Mouse (Mus musculus): ENCODE measurements around the gene Bsg.

The Bsg gene

GRCm38 (mm10) chr10:79673054-79673453, 31.2 kb upstream of the Bsg start:
- TF ChIP-seq GATA4 (IDR thresholded peaks at IDR 0.05; ENCODE audit: insufficient replicate concordance, low read length): no peak

- TF ChIP-seq GATA4 (IDR thresholded peaks at IDR 0.05; ENCODE audit: insufficient replicate concordance, low read length): no peak
Measured at GRCm38 (mm10) chr10:79675346-79676035, 28.8 kb upstream of the Bsg start.

DNA sequence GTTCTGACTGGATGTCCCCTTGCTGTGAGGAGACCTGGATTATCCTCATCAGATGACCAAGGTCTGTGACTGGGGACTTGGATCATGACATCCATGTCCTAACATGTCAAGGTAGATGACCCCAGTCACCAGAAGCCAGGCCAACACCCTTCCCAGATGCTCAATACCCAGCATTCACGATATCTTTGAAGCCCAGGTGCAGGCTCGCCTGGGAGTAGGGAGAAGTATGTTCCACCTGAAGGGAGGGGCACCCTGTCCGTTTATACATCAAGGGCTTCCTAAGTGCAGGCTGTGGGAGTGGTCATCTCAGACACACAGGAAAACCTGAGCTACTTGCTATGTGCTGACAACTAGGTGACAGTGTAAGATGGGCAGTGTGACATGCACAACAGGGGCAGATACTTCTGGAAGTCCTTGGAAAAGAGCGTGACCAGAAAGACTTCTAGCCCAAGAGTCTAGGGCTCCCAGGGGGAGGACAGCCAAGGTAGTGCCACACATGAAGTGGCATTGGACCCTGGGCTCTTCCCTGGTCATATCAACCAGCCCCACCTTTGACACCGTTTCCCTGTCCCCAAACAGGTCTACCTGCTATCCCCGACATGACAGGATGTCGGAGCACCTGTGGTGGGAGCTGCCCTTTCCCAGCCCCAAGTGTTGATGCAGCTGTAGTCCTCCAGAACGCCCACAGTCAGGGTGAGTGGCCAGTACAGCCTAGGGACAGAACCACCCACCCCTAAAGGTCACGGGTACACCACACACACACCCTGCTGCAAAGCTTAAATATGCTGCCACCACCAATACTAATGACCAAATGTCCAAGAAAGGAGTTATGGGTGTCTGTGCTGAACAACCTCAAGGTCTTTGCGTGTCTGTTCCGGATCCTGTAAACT, 23.4 kb upstream of the Bsg start:
- TF ChIP-seq GATA4 (IDR thresholded peaks at IDR 0.05; ENCODE audit: insufficient replicate concordance, low read length): no peak

- TF ChIP-seq GATA4 (IDR thresholded peaks at IDR 0.05; ENCODE audit: insufficient replicate concordance, low read length): peak; percentile 21; the same call in 1 of the 2 replicates
Measured at GRCm38 (mm10) chr10:79681591-79682245, 22.6 kb upstream of the Bsg start, which contains the start of gene Cdc34. Gene Cdc34, plus strand, starts transcription at chr10:79682195.

DNA sequence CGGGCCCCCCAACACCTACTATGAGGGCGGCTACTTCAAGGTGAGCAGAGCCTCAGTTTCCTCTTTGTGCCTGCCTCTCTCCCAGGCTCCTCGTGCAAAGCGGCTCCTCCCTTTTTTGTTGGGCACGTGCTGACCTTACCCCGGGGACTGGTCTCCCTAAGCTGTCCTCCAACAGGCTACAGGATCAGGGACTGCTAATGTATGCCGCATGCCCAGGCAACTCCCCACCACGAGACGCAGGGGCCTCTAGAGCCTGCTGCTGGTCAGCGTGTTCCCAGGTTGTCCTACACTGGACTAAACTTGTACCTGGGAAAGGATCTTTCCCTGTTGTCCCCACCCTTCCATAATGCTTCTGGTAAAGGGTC, 21.8 kb upstream of the Bsg start:
- no peak for TF ChIP-seq GATA4 (IDR thresholded peaks at IDR 0.05; ENCODE audit: insufficient replicate concordance, low read length)

DNA sequence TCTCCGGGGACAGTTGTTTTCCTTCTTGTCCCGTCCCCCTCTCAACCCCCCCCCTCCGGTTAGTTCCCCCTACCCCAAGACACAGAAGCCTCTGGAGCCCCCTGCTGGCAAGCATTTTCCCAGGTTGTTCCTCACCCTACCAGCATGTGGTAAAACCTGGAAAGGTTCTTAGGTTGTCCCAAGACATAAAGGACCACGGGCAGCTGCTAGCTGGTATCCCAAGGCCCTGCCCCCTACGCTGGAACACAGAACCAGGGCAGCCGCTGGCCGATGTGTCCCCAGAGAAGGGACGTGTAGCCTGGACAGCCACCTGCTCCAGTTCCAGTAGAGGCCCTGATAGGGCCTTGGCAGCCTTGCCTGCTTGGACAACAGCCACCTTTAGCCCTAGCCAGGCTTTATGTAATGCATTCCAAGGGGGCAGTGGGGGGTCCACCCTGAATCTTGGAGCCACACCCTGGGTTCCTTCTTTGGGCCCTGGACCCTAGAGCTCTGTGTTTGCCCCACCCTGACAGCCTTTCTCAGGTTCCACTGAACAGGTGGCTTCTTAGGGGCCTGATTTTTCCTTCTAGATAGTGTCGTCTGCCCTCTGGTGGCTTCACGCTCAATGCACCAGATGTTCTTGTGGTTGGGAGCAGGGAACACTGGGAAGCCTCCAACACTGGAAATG, 21.2 kb upstream of the Bsg start:
- TF ChIP-seq GATA4 (IDR thresholded peaks at IDR 0.05; ENCODE audit: insufficient replicate concordance, low read length): no peak

DNA sequence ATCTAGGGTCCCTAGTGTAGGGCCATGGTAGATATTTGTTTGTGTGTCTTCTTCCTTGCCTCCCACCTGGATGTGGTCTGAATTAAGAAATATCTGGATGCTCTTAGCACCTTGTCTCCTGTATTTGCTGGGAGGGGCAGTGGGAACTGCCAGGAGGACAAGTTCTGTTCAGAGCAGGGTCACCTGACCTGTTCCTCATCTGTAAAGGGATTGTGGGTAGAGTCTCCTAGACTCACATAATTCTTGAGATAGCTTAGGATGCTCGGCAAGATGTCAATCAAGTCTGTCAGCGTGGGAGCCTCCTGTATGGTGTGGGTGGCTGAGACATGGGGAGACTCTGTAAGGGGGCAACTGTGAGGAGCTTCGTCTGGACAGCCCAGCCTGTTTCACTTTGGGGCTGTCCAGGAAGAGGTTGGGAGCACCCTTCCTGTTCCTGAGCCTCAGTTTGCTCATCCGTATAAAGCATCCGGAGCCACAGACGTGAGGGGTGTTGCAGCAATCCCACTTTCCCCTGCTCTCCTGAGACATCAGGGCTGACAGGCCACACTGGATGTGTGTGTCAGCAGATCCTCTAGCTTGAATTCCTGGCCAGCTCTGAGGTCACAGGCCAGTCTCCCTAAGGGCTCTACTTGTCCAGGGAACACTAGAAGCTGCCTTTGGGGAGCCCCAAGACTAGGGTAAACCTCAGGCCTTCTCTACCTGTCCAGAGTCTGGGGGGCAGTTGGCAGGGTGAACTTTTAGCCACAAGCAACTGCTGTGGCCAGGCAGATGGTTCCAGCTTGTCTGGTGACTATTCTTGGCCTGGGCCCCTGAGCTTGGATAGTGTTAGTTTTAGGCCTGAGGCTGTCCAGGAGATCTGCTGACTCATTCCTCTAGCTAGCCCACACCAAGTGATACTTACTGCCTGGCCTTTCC, 20.3 kb upstream of the Bsg start:
- no peak for TF ChIP-seq GATA4 (IDR thresholded peaks at IDR 0.05; ENCODE audit: insufficient replicate concordance, low read length)

DNA sequence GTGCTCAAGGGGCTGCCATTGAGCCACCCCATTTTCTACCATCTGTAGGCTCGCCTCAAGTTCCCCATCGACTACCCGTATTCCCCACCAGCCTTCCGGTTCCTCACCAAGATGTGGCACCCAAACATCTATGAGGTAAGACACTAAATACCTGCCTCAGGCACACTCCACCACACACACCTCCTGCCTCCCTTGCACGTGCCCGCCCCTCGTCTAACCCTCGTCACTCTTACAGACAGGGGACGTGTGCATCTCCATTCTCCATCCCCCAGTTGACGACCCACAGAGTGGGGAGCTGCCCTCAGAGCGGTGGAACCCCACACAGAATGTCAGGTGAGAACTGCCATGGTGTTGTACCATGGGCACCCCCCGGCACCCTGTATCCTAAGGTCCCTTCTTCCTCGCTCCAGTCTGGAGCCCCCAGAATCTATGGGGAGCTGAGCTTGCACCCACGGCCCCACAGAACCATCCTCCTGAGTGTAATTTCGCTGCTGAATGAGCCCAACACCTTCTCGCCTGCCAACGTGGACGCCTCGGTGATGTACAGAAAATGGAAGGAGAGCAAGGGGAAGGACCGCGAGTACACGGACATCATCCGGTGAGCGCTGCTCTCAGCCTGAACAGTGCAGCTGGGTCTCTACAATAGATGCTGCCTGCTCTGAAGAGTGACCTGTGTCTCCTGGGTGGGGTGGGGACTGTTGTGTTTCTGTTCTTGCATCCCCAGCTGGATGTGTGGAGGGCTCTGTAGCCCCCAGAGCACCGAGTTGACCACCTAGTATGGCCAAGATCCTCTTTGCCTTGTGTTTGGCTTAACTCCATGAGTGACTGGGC, 19.3 kb upstream of the Bsg start:
- no peak for TF ChIP-seq GATA4 (IDR thresholded peaks at IDR 0.05; ENCODE audit: insufficient replicate concordance, low read length)

DNA sequence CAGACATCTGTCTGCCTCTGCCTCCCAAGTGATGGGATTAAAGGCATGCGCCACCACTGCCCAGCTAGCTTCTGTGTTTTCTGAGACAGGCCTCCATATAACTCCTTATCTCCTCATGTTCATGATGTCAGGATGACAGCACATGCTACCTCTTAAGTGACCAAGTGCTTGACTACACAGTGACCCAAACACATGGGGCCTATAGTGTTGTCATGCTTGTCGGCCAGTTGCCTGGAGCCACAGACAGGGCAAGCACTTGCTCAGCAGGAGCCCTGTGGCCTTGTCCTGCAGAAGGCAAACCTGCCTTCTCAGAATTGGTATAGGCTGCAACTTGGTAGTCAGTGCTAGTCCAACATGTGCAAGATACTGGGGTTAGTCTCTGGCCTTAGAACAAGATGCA, 18.1 kb upstream of the Bsg start:
- no peak for TF ChIP-seq GATA4 (IDR thresholded peaks at IDR 0.05; ENCODE audit: insufficient replicate concordance, low read length)

- TF ChIP-seq GATA4 (IDR thresholded peaks at IDR 0.05; ENCODE audit: insufficient replicate concordance, low read length): no peak
Measured at GRCm38 (mm10) chr10:79686691-79687090, 17.6 kb upstream of the Bsg start.

- no peak for TF ChIP-seq GATA4 (IDR thresholded peaks at IDR 0.05; ENCODE audit: insufficient replicate concordance, low read length)
Measured at GRCm38 (mm10) chr10:79687513-79687912, 16.8 kb upstream of the Bsg start.

DNA sequence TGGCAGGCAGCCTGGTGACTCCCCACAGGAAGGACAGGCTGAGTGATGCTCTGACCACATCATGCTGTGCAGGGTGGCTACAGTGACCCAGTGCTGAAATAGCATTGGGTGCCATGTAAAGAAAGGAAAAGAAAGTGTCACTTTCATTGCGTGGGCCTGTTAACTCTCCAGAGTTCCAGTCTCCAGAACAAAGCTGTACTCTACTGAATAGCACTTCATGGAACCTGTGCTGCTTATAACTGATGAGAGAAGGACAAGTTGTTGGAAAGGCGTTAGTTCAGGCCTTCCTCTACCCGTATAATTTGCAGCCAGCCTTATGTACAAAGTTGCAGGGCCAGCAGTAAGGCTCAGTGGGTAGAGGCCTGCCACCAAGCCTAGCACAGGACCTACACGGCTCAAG, 15.6 kb upstream of the Bsg start, which contains the start of gene Gzmm:
Gzmm (plus strand) TSS at position 301 of the 400 bp plus-strand sequence.
- TF ChIP-seq GATA4 (IDR thresholded peaks at IDR 0.05; ENCODE audit: insufficient replicate concordance, low read length): no peak

DNA sequence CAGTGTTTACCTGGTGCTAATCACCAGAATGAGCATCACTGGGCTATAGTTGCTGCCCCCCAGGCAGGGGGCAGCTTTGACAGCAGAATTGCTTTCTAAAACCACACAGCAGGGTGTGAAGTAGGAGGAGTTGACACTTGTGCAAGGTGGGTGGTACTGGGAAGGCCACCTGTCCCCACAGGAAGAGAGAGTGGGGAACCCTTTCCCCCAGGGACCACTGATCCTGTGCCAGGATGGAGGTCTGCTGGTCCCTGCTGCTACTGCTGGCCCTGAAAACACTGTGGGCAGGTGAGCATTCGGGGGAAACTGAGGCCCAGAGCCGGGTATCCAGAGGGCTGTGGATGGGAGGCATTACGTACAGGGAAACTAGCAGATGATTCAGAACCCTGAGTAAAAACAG, 15.1 kb upstream of the Bsg start:
- TF ChIP-seq GATA4 (IDR thresholded peaks at IDR 0.05; ENCODE audit: insufficient replicate concordance, low read length): no peak
